Mouse (Mus musculus) brain, embryonic 14.5 days (tissue): ENCODE results near the gene Fcgr4.
"Not testable (repeated sequence)": the region's sequence is repeated elsewhere in the genome, so short reads cannot be mapped to it uniquely, and the experiment has no call there.

Experiments used
- CTCF ChIP-seq: fragments of 200-500 bp; IDR thresholded peaks from 2 replicates; pipeline ENCODE4 v1.5.1; 2012; ENCODE audit warnings: inconsistent platforms, mild to moderate bottlenecking, moderate library complexity, borderline replicate concordance; ENCODE audit not compliant: insufficient read depth, insufficient read length; ENCODE audit errors: extremely low read depth
- POLR2A ChIP-seq: fragments of 200-500 bp; IDR thresholded peaks from 2 replicates; pipeline ENCODE4 v1.6.1; 2012; ENCODE audit warnings: mild to moderate bottlenecking, inconsistent platforms, borderline replicate concordance; ENCODE audit not compliant: poor library complexity, insufficient read depth, insufficient read length, severe bottlenecking; ENCODE audit errors: extremely low read depth

DNA sequence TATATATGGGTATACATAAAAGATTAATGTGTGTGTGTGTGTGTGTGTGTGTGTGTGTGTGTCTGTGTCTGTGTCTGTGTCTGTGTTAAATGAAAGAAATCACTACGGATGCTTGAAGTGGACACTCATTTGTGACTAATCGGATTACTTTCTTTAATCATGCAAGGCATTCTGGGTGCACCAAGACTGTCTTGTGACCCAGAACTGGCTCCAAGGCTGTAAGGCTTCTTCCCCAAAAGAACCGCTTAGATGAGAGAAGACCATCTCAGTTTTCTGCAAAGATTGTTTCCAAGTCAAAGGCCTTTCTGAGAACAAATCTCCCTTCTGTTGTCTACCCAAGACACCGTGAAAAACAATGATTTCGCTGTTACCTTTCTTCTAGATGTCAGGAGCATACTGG is 58.5 kb downstream of the Fcgr4 start:
- not testable (repeated sequence) for TF ChIP-seq CTCF, POLR2A
